Mouse (Mus musculus) liver, embryonic 16.5 days (tissue): ENCODE results near the gene Armh1. TPM values are rescaled to one million over a fixed set of nuclear protein-coding genes. Genes with fewer than 3 reads are reported as not detected.

Experiments
- ATAC-seq: fragments of 200-750 bp; cut with Nextera tagmentation; 2 replicates; pipeline ENCODE4 v1.8.0; 2017; ENCODE audit warnings: low read depth, mild to moderate bottlenecking, moderate number of reproducible peaks, moderate library complexity
- H3K27ac ChIP-seq: fragments of 300-500 bp; sonication (generic); 2 replicates; pipeline ENCODE4 v1.5.1; 2014; ENCODE audit warnings: mild to moderate bottlenecking, low read length
- H3K27me3 ChIP-seq: fragments of 300-500 bp; sonication (generic); 2 replicates; pipeline ENCODE4 v1.6.1; 2014; ENCODE audit warnings: low read depth, low read length, mixed read lengths; ENCODE audit not compliant: control insufficient read depth, insufficient read depth
- H3K36me3 ChIP-seq: fragments of 300-500 bp; sonication (generic); 2 replicates; pipeline ENCODE4 v1.6.1; 2014; ENCODE audit warnings: mild to moderate bottlenecking; ENCODE audit not compliant: control insufficient read depth, insufficient read depth
- H3K4me1 ChIP-seq: fragments of 300-500 bp; sonication (generic); 2 replicates; pipeline ENCODE4 v1.6.1; 2014; ENCODE audit warnings: low read depth, low read length, mixed read lengths; ENCODE audit not compliant: control insufficient read depth
- H3K4me2 ChIP-seq: fragments of 300-500 bp; sonication (generic); 2 replicates; pipeline ENCODE4 v1.6.1; 2014; ENCODE audit warnings: low read depth, low read length, mixed read lengths
- H3K4me3 ChIP-seq: fragments of 300-500 bp; sonication (generic); 2 replicates; pipeline ENCODE4 v1.5.1; 2014; ENCODE audit warnings: low read depth, mild to moderate bottlenecking, low read length
- H3K9ac ChIP-seq: fragments of 300-500 bp; sonication (generic); 2 replicates; pipeline ENCODE4 v1.6.1; 2014; ENCODE audit warnings: low read depth, low read length
- H3K9me3 ChIP-seq: fragments of 300-500 bp; sonication (generic); replicated peaks from 2 replicates; pipeline ENCODE4 v1.6.1; 2016; ENCODE audit warnings: low read length; ENCODE audit not compliant: control insufficient read depth
- WGBS: fragments of 180-500 bp; shearing (Covaris S2); extraction: QIAGEN DNeasy Blood & Tissue Kit; methylation state at CpG from one replicate; pipeline ENCODE4 v1.1.7; 2014; ENCODE audit not compliant: insufficient replicate concordance; 5-methylcytosine and 5-hydroxymethylcytosine counted together
- polyA plus RNA-seq: library from polyadenylated mRNA; unstranded; fragments of >200 nt; fragmentation: Nextera tagmentation; extraction: Ambion mirVana; gene quantifications from 2 replicates; pipeline ENCODE4 v1.2.1, GENCODE M21; 2015

The Armh1 gene
- 0.09 TPM in 1 of 2 replicates, not detected in the other for polyA plus RNA-seq

DNA sequence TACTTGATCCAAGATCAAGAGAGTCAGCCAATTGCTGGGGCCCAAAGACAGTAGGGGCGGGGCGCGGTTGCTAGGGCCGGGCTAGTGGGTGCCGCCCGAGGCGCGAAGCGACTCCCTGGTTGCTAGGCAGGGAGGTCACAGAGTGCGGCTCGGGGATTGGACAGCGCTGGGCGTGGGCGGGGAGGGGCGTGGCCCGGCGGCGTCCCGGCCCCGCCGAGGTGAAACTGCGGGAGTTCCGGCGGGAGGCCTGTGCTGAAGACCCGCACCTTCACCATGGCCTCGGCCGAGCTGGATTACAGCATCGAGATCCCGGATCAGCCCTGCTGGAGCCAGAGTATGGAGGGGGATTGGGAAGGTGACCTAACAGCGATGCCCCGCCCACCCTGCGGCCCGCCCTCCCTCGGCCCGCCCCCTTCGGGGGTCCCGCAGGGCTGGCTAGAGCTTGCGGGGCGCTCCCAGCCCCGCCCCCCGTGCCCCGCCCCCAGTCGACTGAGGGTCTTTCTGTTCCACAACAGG is at the start of gene Armh1, which contains the start of gene Tmem53:
Gene Armh1, minus strand, starts transcription at position 325 of the 516 bp plus-strand sequence.
Gene Tmem53, plus strand, starts transcription at position 151 of the 516 bp plus-strand sequence.
- Histone ChIP-seq H3K4me1 (peaks cover 24% of the 10 kb centered on the region), H3K27me3 (no peaks in the 10 kb centered on the region), H3K9me3 (no peaks in the 10 kb centered on the region), H3K4me3 (peak within 1 kb of the TSS; percentile 74), H3K36me3 (no peaks in the 10 kb centered on the region), H3K27ac (peak within 1 kb of the TSS; percentile 50), H3K4me2 (peak within 1 kb of the TSS; percentile 89), H3K9ac (peak within 1 kb of the TSS; percentile 74)
- WGBS, result under 1% methylated on average over 42 of the region's 43 CpGs
- peak; percentile 100 for ATAC-seq

GRCm38 (mm10) chr4:117299921-117300320 is 48.0 kb upstream of the Armh1 start:
- no peak overlapping the region for H3K4me2 ChIP-seq
- H3K27ac ChIP-seq, result no peak overlapping the region
- H3K4me1 ChIP-seq, result no peaks in the 10 kb centered on the region; the same call in 1 of the 2 replicates
- H3K4me3 ChIP-seq, result no peak overlapping the region
- H3K9ac ChIP-seq, result no peak overlapping the region
- H3K27me3 ChIP-seq, result peaks cover 33% of the 10 kb centered on the region
- no peak for ATAC-seq
- 70% methylated on average over 10 of the region's 10 CpGs for WGBS
- no peaks in the 10 kb centered on the region for H3K9me3 ChIP-seq
- H3K36me3 ChIP-seq, result no peaks in the 10 kb centered on the region

DNA sequence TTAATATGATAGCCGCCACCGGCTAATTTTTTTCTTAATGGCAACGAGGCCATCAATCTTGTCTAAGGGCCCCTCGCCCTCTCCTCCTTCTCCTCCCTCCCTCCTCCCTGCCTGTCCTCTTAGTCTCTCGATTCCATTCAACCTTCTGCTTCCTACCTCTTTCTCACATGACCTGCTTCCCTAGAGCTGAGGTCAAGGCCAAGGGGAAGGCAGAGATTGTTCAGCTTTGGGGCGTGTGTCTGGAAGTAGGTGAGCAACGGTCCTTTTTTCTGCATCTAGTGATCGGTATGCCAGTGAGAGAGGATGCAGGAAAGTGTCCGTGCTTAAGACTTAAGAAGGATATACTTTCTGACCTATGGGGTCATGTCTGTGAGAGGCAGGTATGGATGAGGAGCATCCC is 45.9 kb upstream of the Armh1 start:
- Histone ChIP-seq H3K36me3 (no peaks in the 10 kb centered on the region), H3K4me2 (no peak overlapping the region), H3K4me3 (no peak overlapping the region), H3K9ac (no peak overlapping the region), H3K27ac (no peak overlapping the region), H3K4me1 (no peaks in the 10 kb centered on the region), H3K27me3 (peaks cover 12% of the 10 kb centered on the region), H3K9me3 (no peaks in the 10 kb centered on the region)
- 70% methylated on average over 9 of the region's 9 CpGs for WGBS
- ATAC-seq, result no peak

DNA sequence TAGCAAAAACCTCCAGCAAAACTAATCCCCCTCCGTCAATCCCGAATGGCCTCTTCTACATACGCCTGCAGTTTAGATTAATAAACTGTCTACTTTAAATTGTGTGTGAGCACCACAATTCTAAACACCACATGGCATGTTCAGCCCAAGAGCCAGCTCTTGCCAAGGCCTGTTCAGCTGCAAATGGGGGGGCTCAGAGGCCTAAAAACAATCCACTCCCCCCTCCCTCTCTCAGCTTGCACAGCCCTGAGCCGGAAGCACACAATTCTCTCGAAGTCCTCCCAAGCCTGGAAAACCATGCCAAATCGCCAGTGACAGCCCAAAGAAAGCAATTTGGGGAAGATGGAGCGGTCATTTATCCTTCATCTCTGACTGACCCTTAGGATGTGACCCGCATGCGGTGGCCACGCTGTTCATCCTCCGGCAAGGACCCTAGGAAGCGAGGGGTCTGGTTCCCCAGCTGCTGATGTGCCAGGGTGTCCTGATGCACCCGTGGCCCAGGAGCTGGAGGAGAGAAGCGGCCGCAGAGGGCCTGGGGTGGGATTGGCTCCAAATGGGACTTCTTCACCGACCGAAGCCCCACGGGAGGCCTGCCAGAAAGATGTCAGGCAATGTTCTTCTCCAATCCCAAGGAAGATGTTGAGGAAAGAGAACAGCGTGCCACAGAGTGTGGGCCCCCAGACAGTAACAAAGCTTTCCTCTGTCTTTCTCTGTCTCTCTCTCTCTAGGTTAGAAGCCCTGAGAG is 45.1 kb upstream of the Armh1 start:
- no peaks in the 10 kb centered on the region for H3K4me1 ChIP-seq
- ATAC-seq, result no peak
- no peak overlapping the region for H3K9ac ChIP-seq
- H3K4me3 ChIP-seq, result no peak overlapping the region
- WGBS, result 81% methylated on average over 19 of the region's 19 CpGs
- H3K27ac ChIP-seq, result no peak overlapping the region
- peaks cover 7% of the 10 kb centered on the region for H3K27me3 ChIP-seq
- no peaks in the 10 kb centered on the region for H3K36me3 ChIP-seq
- H3K9me3 ChIP-seq, result no peaks in the 10 kb centered on the region
- no peak overlapping the region for H3K4me2 ChIP-seq

GRCm38 (mm10) chr4:117291696-117292095 is 39.8 kb upstream of the Armh1 start:
- no peaks in the 10 kb centered on the region for H3K9me3 ChIP-seq
- no peaks in the 10 kb centered on the region for H3K27me3 ChIP-seq
- H3K9ac ChIP-seq, result no peak overlapping the region
- H3K36me3 ChIP-seq, result no peaks in the 10 kb centered on the region
- H3K4me3 ChIP-seq, result no peak overlapping the region
- no peak overlapping the region for H3K27ac ChIP-seq
- no peak for ATAC-seq
- peaks cover 17% of the 10 kb centered on the region for H3K4me1 ChIP-seq
- no peak overlapping the region for H3K4me2 ChIP-seq
- WGBS, result 73% methylated on average over 2 of the region's 2 CpGs

GRCm38 (mm10) chr4:117288927-117289801 is 37.2 kb upstream of the Armh1 start:
- under 1% methylated on average over 75 of the region's 80 CpGs for WGBS
- Histone ChIP-seq H3K36me3 (peaks cover 11% of the 10 kb centered on the region), H3K9me3 (no peaks in the 10 kb centered on the region), H3K4me3 (peak overlapping the region; percentile 83), H3K4me1 (peaks cover 17% of the 10 kb centered on the region), H3K4me2 (peak overlapping the region; percentile 94), H3K27me3 (no peaks in the 10 kb centered on the region), H3K27ac (peak overlapping the region; percentile 91), H3K9ac (peak overlapping the region; percentile 76)
- ATAC-seq, result peak; percentile 83

GRCm38 (mm10) chr4:117288277-117288926 is 36.5 kb upstream of the Armh1 start:
- H3K27me3 ChIP-seq, result no peaks in the 10 kb centered on the region
- H3K9ac ChIP-seq, result peak overlapping the region; percentile 76
- no peaks in the 10 kb centered on the region for H3K9me3 ChIP-seq
- ATAC-seq, result 0 out of 2 replicates have a peak, but pooled peaks have one; percentile 13
- peaks cover 13% of the 10 kb centered on the region for H3K36me3 ChIP-seq
- H3K27ac ChIP-seq, result peak overlapping the region; percentile 91
- H3K4me1 ChIP-seq, result peaks cover 17% of the 10 kb centered on the region
- peak overlapping the region; percentile 83 for H3K4me3 ChIP-seq
- peak overlapping the region; percentile 94 for H3K4me2 ChIP-seq
- WGBS, result 23% methylated on average over 25 of the region's 25 CpGs

- no peak overlapping the region for H3K27ac ChIP-seq
These were observed 32.4 kb upstream of the Armh1 start for GRCm38 (mm10) chr4:117284363-117284762.

More at GRCm38 (mm10) chr4:117284363-117284762, 32.4 kb upstream of the Armh1 start:
- Histone ChIP-seq H3K27me3 (no peaks in the 10 kb centered on the region), H3K9me3 (no peaks in the 10 kb centered on the region), H3K9ac (no peak overlapping the region), H3K4me3 (no peak overlapping the region), H3K4me1 (peaks cover 11% of the 10 kb centered on the region), H3K4me2 (no peak overlapping the region), H3K36me3 (peaks cover 16% of the 10 kb centered on the region)
- ATAC-seq, result no peak
- 84% methylated on average over 4 of the region's 4 CpGs for WGBS
